In genomic region chr5:114775056-114775979, GRCm38 (mm10) we compare ENCODE assay signal across 8 mouse cellular contexts. TPM values are rescaled to one million over a fixed set of nuclear protein-coding genes. Genes with fewer than 3 reads are reported as not detected.
DNase-seq lines count a peak whose midpoint lies in the region; ATAC-seq and TF ChIP-seq lines count a peak whose summit lies in the region.

TSS of gene Git2 (minus strand) at chr5:114775517.

- peak within 1 kb of the TSS; percentile 99 for H3K27ac ChIP-seq in embryonic facial prominence, embryonic 10.5 days (replicated peaks)
- H3K27ac ChIP-seq in intestine, postnatal 0 days (ENCODE audit: low read depth, low read length), result peak within 1 kb of the TSS; percentile 85
- peak within 1 kb of the TSS; percentile 89 for H3K27ac ChIP-seq in liver, embryonic 13.5 days

- H3K27me3 ChIP-seq in E14TG2a.4 (ENCODE audit: insufficient read depth, low read length), result peaks cover 8% of the 10 kb centered on the region
- H3K27me3 ChIP-seq in embryonic facial prominence, embryonic 10.5 days (replicated peaks; ENCODE audit: low read depth, poor library complexity, severe bottlenecking), result no peaks in the 10 kb centered on the region
- no peaks in the 10 kb centered on the region for H3K27me3 ChIP-seq in intestine, postnatal 0 days (replicated peaks; ENCODE audit: control insufficient read depth, insufficient read depth, low read length)
- H3K27me3 ChIP-seq in liver, embryonic 13.5 days, result no peaks in the 10 kb centered on the region

- peak within 1 kb of the TSS; percentile 86 for H3K9ac ChIP-seq in intestine, postnatal 0 days (ENCODE audit: low read depth, low read length)
- peak within 1 kb of the TSS; percentile 100 for H3K9ac ChIP-seq in liver, embryonic 13.5 days

- peak within 1 kb of the TSS; percentile 78 for H3K4me2 ChIP-seq in intestine, postnatal 0 days (replicated peaks; ENCODE audit: low read depth)
- peak within 1 kb of the TSS; percentile 93 for H3K4me2 ChIP-seq in liver, embryonic 13.5 days

- 0 out of 2 replicates have a peak, but pooled peaks cover 3% of the 10 kb centered on the region for H3K36me3 ChIP-seq in E14TG2a.4 (ENCODE audit: insufficient read depth, low read length)
- H3K36me3 ChIP-seq in embryonic facial prominence, embryonic 10.5 days (replicated peaks), result no peaks in the 10 kb centered on the region
- H3K36me3 ChIP-seq in intestine, postnatal 0 days (ENCODE audit: control insufficient read depth, insufficient read depth), result no peaks in the 10 kb centered on the region
- H3K36me3 ChIP-seq in liver, embryonic 13.5 days, result no peaks in the 10 kb centered on the region; the same call in 1 of the 2 replicates

- no peaks in the 10 kb centered on the region for H3K9me3 ChIP-seq in E14TG2a.4 (ENCODE audit: low read length)
- no peaks in the 10 kb centered on the region for H3K9me3 ChIP-seq in embryonic facial prominence, embryonic 10.5 days
- no peaks in the 10 kb centered on the region for H3K9me3 ChIP-seq in intestine, postnatal 0 days (ENCODE audit: control insufficient read depth)
- no peaks in the 10 kb centered on the region for H3K9me3 ChIP-seq in liver, embryonic 13.5 days (replicated peaks)

- no peak for TF ChIP-seq CTCF in E14TG2a.4 (conservative IDR thresholded peaks at IDR 0.05; ENCODE audit: low read length)
- TF ChIP-seq CTCF in intestine, postnatal 0 days (IDR thresholded peaks at IDR 0.05; ENCODE audit: low read depth), result peak; percentile 19; the same call in 1 of the 2 replicates

- ATAC-seq in intestine, postnatal 0 days, result peak; percentile 7; the same call in 1 of the 2 replicates
- no peak for ATAC-seq in liver, embryonic 13.5 days (ENCODE audit: low read depth)
- no peak for ATAC-seq in neutrophil, adult 5-6 weeks (ENCODE audit: extremely low read depth, insufficient number of reproducible peaks, low FRiP score, poor library complexity, severe bottlenecking)

- 1% methylated on average over 63 of the region's 63 CpGs for WGBS in embryonic facial prominence, embryonic 10.5 days
- 1% methylated on average over 42 of the region's 63 CpGs for WGBS in intestine, postnatal 0 days
- WGBS in liver, embryonic 13.5 days (ENCODE audit: insufficient replicate concordance), result under 1% methylated on average over 62 of the region's 63 CpGs

- H3K4me1 ChIP-seq in E14TG2a.4 (replicated peaks; ENCODE audit: low read depth, low read length), result peaks cover 66% of the 10 kb centered on the region
- peaks cover 52% of the 10 kb centered on the region for H3K4me1 ChIP-seq in embryonic facial prominence, embryonic 10.5 days
- no peaks in the 10 kb centered on the region for H3K4me1 ChIP-seq in intestine, postnatal 0 days (replicated peaks; ENCODE audit: control insufficient read depth, insufficient read depth, low read length)
- H3K4me1 ChIP-seq in liver, embryonic 13.5 days (replicated peaks), result peaks cover 79% of the 10 kb centered on the region

- peak; percentile 52 for DNase-seq in cerebellum, adult 11-12 months
- DNase-seq in cerebellum, postnatal 14 days, result no peak
- peak; percentile 38 for DNase-seq in embryonic facial prominence, embryonic 10.5 days (ENCODE audit: low spot score)
- no peak for DNase-seq in heart, adult 18-20 months
- DNase-seq in liver, embryonic 13.5 days, result no peak

- H3K4me3 ChIP-seq in E14TG2a.4 (replicated peaks; ENCODE audit: low read length), result peak within 1 kb of the TSS; percentile 97
- H3K4me3 ChIP-seq in embryonic facial prominence, embryonic 10.5 days, result peak within 1 kb of the TSS; percentile 82
- H3K4me3 ChIP-seq in intestine, postnatal 0 days (ENCODE audit: low read depth, low read length), result peak within 1 kb of the TSS; percentile 100
- H3K4me3 ChIP-seq in liver, embryonic 13.5 days (replicated peaks), result peak within 1 kb of the TSS; percentile 100

RNA-seq across cellular contexts. Expression of gene Git2, which starts in this region (rescaled TPM):
- 36.7 and 38.1 TPM in 2 replicates for polyA plus RNA-seq in embryonic facial prominence, embryonic 10.5 days (2016; fragmentation: Nextera tagmentation; extraction: Ambion mirVana)
- total RNA-seq in heart, adult 18-20 months (2021), result 10 to 100 TPM; 20.7 to 26.7 TPM
- 13.8 and 17.8 TPM in 2 replicates for polyA plus RNA-seq in intestine, postnatal 0 days (2015; fragmentation: Nextera tagmentation; extraction: Ambion mirVana)
- polyA plus RNA-seq in liver, embryonic 13.5 days (2015; fragmentation: Nextera tagmentation; extraction: Ambion mirVana), result 14.8 and 16.3 TPM in 2 replicates
- total RNA-seq in neutrophil, adult 5-6 weeks (2017), result 214 and 229 TPM in 2 replicates

Comparison
In these comparisons a context has a peak if more than half of its experiments do, and no peak if none do; other contexts are left out.
1. DNase-seq: peak in cerebellum, adult 11-12 months (single experiment) and embryonic facial prominence, embryonic 10.5 days (single experiment); none in cerebellum, postnatal 14 days (0 of 2), heart, adult 18-20 months (0 of 2) and liver, embryonic 13.5 days (single experiment).
2. Peak in every context shown above with its lines, with median percentiles within 50 percentile points of each other: H3K4me3 ChIP-seq and H3K27ac ChIP-seq.